Mouse (Mus musculus): ENCODE measurements around the gene Ahcyl1. TPM values are rescaled to one million over a fixed set of nuclear protein-coding genes. Genes with fewer than 3 reads are reported as not detected.

The Ahcyl1 gene
- total RNA-seq, 2 experiments from 2014 or later, result 25.1 to 52.5 TPM

DNA sequence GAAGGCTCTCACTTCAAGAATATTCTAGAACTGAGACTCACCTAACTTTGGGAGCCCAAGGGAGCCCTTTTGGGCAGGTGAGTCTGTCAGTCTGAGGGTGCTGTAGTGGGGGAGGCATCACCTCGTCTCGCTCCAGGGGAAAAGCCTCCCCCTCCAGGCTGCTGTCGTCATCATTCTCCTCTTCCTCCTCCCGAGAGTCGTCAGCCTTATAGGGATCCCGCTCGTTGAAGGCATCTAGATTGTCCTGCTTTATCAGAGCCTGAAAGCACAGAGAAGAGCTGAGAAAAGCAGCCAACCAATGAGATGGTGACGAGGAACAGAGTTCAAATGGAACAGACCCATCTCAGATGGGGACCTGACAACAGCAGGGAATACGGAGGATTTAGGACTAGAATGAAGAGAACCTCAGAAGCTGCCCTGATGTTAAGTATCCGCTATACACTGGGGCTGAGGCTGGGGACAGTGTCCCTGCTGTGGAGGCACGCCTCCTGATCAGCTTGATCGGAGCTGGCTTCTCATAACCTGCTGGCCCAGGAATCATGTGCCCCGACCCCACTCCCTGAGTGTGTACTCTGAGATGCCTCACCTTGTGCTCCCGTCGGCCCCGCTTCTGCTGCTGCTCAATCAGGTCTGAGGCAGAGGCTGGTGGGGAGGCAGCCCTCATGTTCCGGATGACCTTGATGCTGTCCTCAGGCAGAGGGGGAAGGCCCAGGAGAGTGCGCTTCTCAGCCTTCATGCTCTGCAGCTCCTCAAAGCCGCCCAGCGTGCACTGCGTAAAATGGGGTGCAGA lies 74.9 kb downstream of the Ahcyl1 start:
- ATAC-seq (ENCODE audit: poor library complexity, severe bottlenecking), result no peak

DNA sequence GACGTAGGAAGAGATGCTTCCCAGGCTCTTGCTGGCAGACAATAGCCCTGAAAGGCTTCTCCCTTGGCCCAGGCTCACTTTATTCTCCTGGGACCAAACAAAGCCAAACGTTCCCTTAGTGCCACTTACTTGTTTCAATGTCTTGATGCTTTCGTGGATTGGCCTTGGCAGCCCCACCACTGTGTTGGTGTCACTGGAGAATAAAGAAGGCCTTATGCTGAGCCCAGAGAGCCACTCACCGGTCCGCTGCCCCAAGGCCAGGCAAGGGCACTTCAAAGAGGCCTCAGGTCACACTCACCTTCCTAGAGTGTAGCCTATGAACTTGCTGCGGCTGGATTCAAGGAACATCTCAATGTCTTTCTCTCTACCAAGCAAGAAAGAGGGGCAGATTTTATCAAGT lies 76.4 kb downstream of the Ahcyl1 start:
- ATAC-seq (ENCODE audit: poor library complexity, severe bottlenecking), result no peak

- ATAC-seq (ENCODE audit: poor library complexity, severe bottlenecking), result no peak
Observed at GRCm38 (mm10) chr3:107617800-107618199, 78.6 kb downstream of the Ahcyl1 start.

Other genes starting within 250 kb of the Ahcyl1 start
- not detected in 2 replicates for gene Kcnc4, start 237.0 kb downstream of the Ahcyl1 start, total RNA-seq (2015)
- not detected in 2 replicates for gene Kcnc4, start 237.0 kb downstream of the Ahcyl1 start, total RNA-seq (2017)
- gene Slc6a17, start 178.5 kb downstream of the Ahcyl1 start, total RNA-seq (2015), result not detected in 2 replicates
- gene Slc6a17, start 178.5 kb downstream of the Ahcyl1 start, total RNA-seq (2017), result not detected in 2 replicates
- gene Ubl4b, start 141.5 kb downstream of the Ahcyl1 start, total RNA-seq (2015), result not detected in 2 replicates
- gene Ubl4b, start 141.5 kb downstream of the Ahcyl1 start, total RNA-seq (2017), result not detected in 2 replicates
- not detected in 2 replicates for gene Alx3, start 101.5 kb downstream of the Ahcyl1 start, total RNA-seq (2015)
- gene Alx3, start 101.5 kb downstream of the Ahcyl1 start, total RNA-seq (2017), result not detected in 2 replicates
- gene Gm10961, start 65.2 kb downstream of the Ahcyl1 start, total RNA-seq (2015), result not detected in 2 replicates
- gene Gm10961, start 65.2 kb downstream of the Ahcyl1 start, total RNA-seq (2017), result not detected in 2 replicates
- 19.4 and 20.5 TPM in 2 replicates for gene Strip1, start 64.9 kb downstream of the Ahcyl1 start, total RNA-seq (2015)
- 17.0 and 19.2 TPM in 2 replicates for gene Strip1, start 64.9 kb downstream of the Ahcyl1 start, total RNA-seq (2017)
- gene Csf1, start 63.9 kb upstream of the Ahcyl1 start, total RNA-seq (2015), result 14.7 and 15.4 TPM in 2 replicates
- gene Csf1, start 63.9 kb upstream of the Ahcyl1 start, total RNA-seq (2017), result 6.5 and 6.9 TPM in 2 replicates
- gene Eps8l3, start 180.7 kb upstream of the Ahcyl1 start, total RNA-seq (2015), result not detected in 2 replicates
- gene Eps8l3, start 180.7 kb upstream of the Ahcyl1 start, total RNA-seq (2017), result not detected in 2 replicates
- 4.7 and 15.4 TPM in 2 replicates for gene Gstm5, start 199.3 kb upstream of the Ahcyl1 start, total RNA-seq (2015)
- 2.5 and 3.5 TPM in 2 replicates for gene Gstm5, start 199.3 kb upstream of the Ahcyl1 start, total RNA-seq (2017)
- gene Gstm7, start 235.3 kb upstream of the Ahcyl1 start, total RNA-seq (2015), result 1.5 and 1.9 TPM in 2 replicates
- 0.44 and 0.45 TPM in 2 replicates for gene Gstm7, start 235.3 kb upstream of the Ahcyl1 start, total RNA-seq (2017)
- gene Gstm6, start 247.2 kb upstream of the Ahcyl1 start, total RNA-seq (2015), result not detected in 2 replicates
- not detected in 2 replicates for gene Gstm6, start 247.2 kb upstream of the Ahcyl1 start, total RNA-seq (2017)